9 mouse cellular contexts compared by ENCODE assay signal in genomic region chr2:105127531-105128480, GRCm38 (mm10). TPM values are rescaled to one million over a fixed set of nuclear protein-coding genes. Genes with fewer than 3 reads are reported as not detected.
DNase-seq lines count a peak whose midpoint lies in the region; ATAC-seq and TF ChIP-seq lines count a peak whose summit lies in the region.
"Had no signal": no experiment of that assay in that cellular context is flagged by ENCODE, and none has a peak within 500 bp of the region (broad histone marks: within the 10 kb centered on the region; RNA-seq: fewer than 3 reads in every experiment).

No protein-coding gene starts in this region.

- peaks cover 94% of the 10 kb centered on the region for H3K27me3 ChIP-seq in lung, postnatal 0 days (replicated peaks; ENCODE audit: insufficient read depth, low read length)
- H3K27me3 ChIP-seq in embryonic facial prominence, embryonic 14.5 days (replicated peaks; ENCODE audit: control insufficient read depth, insufficient read depth, low read length) = peaks cover 98% of the 10 kb centered on the region
- H3K27me3 ChIP-seq in intestine, embryonic 16.5 days (replicated peaks; ENCODE audit: control insufficient read depth, insufficient read depth, low read length) = peaks cover 92% of the 10 kb centered on the region

- peak overlapping the region; percentile 45 for H3K4me2 ChIP-seq in lung, postnatal 0 days (replicated peaks; ENCODE audit: low read depth, low read length)
- H3K4me2 ChIP-seq in embryonic facial prominence, embryonic 14.5 days (ENCODE audit: low read depth, low read length) = 0 out of 2 replicates have a peak overlapping the region, but pooled peaks have one; percentile 47
- peak overlapping the region; percentile 60 for H3K4me2 ChIP-seq in intestine, embryonic 16.5 days (ENCODE audit: low read depth, low read length)

- peak overlapping the region; percentile 36; the same call in 1 of the 2 replicates for H3K4me3 ChIP-seq in lung, postnatal 0 days (ENCODE audit: low read depth, low read length)
- H3K4me3 ChIP-seq in embryonic facial prominence, embryonic 14.5 days (ENCODE audit: low read depth, low read length) = peak overlapping the region; percentile 32; the same call in 1 of the 2 replicates
- peak overlapping the region; percentile 48 for H3K4me3 ChIP-seq in intestine, embryonic 16.5 days (ENCODE audit: low read length)

- no peak overlapping the region for H3K9ac ChIP-seq in lung, postnatal 0 days (replicated peaks; ENCODE audit: low read depth)
- H3K9ac ChIP-seq in embryonic facial prominence, embryonic 14.5 days (ENCODE audit: low read depth, low read length) = no peak overlapping the region
- peak overlapping the region; percentile 48 for H3K9ac ChIP-seq in intestine, embryonic 16.5 days (ENCODE audit: low read depth, low read length)

- no peaks in the 10 kb centered on the region for H3K9me3 ChIP-seq in lung, postnatal 0 days (ENCODE audit: low read length)
- H3K9me3 ChIP-seq in embryonic facial prominence, embryonic 14.5 days (ENCODE audit: control insufficient read depth, low read length) = no peaks in the 10 kb centered on the region
- H3K9me3 ChIP-seq in intestine, embryonic 16.5 days (ENCODE audit: control insufficient read depth, low read length) = no peaks in the 10 kb centered on the region

- peaks cover 4% of the 10 kb centered on the region for H3K4me1 ChIP-seq in lung, postnatal 0 days (ENCODE audit: insufficient read depth, low read depth, low read length)
- H3K4me1 ChIP-seq in embryonic facial prominence, embryonic 14.5 days (ENCODE audit: control insufficient read depth, insufficient read depth, low read length) = peaks cover 9% of the 10 kb centered on the region
- H3K4me1 ChIP-seq in intestine, embryonic 16.5 days (ENCODE audit: control insufficient read depth, insufficient read depth, low read length) = peaks cover 21% of the 10 kb centered on the region

- no peak overlapping the region for H3K27ac ChIP-seq in lung, postnatal 0 days (ENCODE audit: low read length)
- H3K27ac ChIP-seq in embryonic facial prominence, embryonic 14.5 days (replicated peaks; ENCODE audit: low read depth, low read length) = no peak overlapping the region
- no peak overlapping the region for H3K27ac ChIP-seq in intestine, embryonic 16.5 days (ENCODE audit: low read length)

- no peak for TF ChIP-seq EP300 in lung, postnatal 0 days (IDR thresholded peaks at IDR 0.05)

- 3% methylated on average over 52 of the region's 52 CpGs for WGBS in lung, postnatal 0 days
- 2% methylated on average over 52 of the region's 52 CpGs for WGBS in embryonic facial prominence, embryonic 14.5 days
- WGBS in intestine, embryonic 16.5 days = 2% methylated on average over 52 of the region's 52 CpGs

- no peak for ATAC-seq in lung, postnatal 0 days
- no peak for ATAC-seq in embryonic facial prominence, embryonic 14.5 days (ENCODE audit: low read depth)
- ATAC-seq in intestine, embryonic 16.5 days = no peak

- TF ChIP-seq CTCF in lung, postnatal 0 days (IDR thresholded peaks at IDR 0.05) = no peak

- no peaks in the 10 kb centered on the region for H3K36me3 ChIP-seq in lung, postnatal 0 days (ENCODE audit: insufficient read depth, low read length)
- no peaks in the 10 kb centered on the region for H3K36me3 ChIP-seq in embryonic facial prominence, embryonic 14.5 days (ENCODE audit: control insufficient read depth, insufficient read depth, low read length)
- H3K36me3 ChIP-seq in intestine, embryonic 16.5 days (ENCODE audit: control insufficient read depth, insufficient read depth, low read length) = no peaks in the 10 kb centered on the region

- no peak for DNase-seq in lung, postnatal 0 days (ENCODE audit: low spot score)
- no peak for DNase-seq in lung, postnatal 14 days
- no peak for DNase-seq in embryonic facial prominence, embryonic 14.5 days (ENCODE audit: low spot score)
- DNase-seq in retina, postnatal 1 day = peak; percentile 60
- DNase-seq in left cerebral cortex, postnatal 36 days (ENCODE audit: low spot score in 2 of 2) = no peak
- no peak for DNase-seq in adipocyte (ENCODE audit: low spot score)
- DNase-seq in layer of hippocampus, adult 9-11 months = no peak
- DNase-seq: adrenal gland, adult 8-10 months had no signal

- intact Hi-C loops in left cerebral cortex, postnatal 36 days (cut with DNase I) = no loop called here

RNA-seq across cellular contexts. Expression of gene Wt1, which starts 1.5 kb away (rescaled TPM):
- polyA plus RNA-seq in lung, postnatal 0 days (2015; fragmentation: Nextera tagmentation; extraction: Ambion mirVana) = 2.1 and 2.7 TPM in 2 replicates
- 0.54 and 0.84 TPM in 2 replicates for polyA plus RNA-seq in embryonic facial prominence, embryonic 14.5 days (2014; fragmentation: Nextera tagmentation; extraction: Ambion mirVana)
- 8.1 and 10.0 TPM in 2 replicates for polyA plus RNA-seq in intestine, embryonic 16.5 days (2015; fragmentation: Nextera tagmentation; extraction: Ambion mirVana)
- total RNA-seq in left cerebral cortex, postnatal 36 days (2021) = under 1 TPM; 0.16 to 0.27 TPM

RNA-seq across cellular contexts. Expression of gene Gm11060, which starts 36.0 kb away (rescaled TPM):
- not detected in 2 replicates for polyA plus RNA-seq in lung, postnatal 0 days (2015; fragmentation: Nextera tagmentation; extraction: Ambion mirVana)
- not detected in 2 replicates for polyA plus RNA-seq in embryonic facial prominence, embryonic 14.5 days (2014; fragmentation: Nextera tagmentation; extraction: Ambion mirVana)
- not detected in 2 replicates for polyA plus RNA-seq in intestine, embryonic 16.5 days (2015; fragmentation: Nextera tagmentation; extraction: Ambion mirVana)
- total RNA-seq in left cerebral cortex, postnatal 36 days (2021) = not detected
- total RNA-seq: adrenal gland, adult 8-10 months had no signal
